8 mouse cellular contexts compared by ENCODE assay signal in the genomic region with DNA sequence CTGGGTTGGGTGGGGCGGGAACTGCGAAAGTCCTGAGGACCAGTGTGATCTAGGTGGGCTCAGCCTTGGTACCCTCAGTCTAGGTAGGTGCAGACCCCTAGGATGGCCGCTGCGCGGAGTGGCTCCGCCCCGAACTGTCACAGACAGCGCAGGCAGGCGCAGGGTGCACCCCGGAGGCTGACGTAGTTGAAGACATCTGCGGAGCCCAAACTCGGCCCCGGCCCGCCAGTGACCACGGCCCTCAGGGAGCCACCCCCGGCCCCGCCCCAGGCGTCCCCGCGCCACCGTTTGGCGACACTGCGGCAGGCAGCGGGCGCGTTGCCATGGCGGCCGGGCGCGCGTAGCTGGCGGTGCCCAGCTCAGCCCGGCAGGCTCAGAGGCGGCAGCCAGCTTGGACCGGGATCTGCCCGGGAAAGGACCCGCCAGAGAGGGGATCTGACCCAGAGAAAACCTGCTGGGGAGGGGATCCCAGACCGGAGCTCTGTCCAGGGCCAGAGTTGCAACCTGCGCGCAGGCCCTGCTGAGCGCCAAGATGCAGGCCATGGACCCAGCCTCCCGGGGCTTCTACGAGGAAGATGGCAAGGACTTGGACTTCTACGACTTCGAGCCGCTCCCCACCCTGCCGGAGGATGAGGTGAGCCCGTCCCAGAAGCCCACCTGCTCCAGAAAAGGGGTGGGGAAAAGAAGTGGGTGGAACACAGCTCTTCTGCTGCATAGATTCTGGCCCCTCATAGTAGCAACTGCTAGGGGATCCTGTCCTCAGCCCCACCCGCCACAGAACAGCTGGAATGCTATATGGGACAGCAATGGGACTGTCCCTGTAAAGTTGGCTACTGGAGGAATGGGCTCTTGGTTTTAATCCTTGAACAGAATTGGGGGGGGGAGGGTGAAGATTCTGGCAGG. TPM values are rescaled to one million over a fixed set of nuclear protein-coding genes. Genes with fewer than 3 reads are reported as not detected.
DNase-seq lines count a peak whose midpoint lies in the region; ATAC-seq and TF ChIP-seq lines count a peak whose summit lies in the region.
"Had no signal": no experiment of that assay in that cellular context is flagged by ENCODE, and none has a peak within 500 bp of the region (broad histone marks: within the 10 kb centered on the region; RNA-seq: fewer than 3 reads in every experiment).

Kndc1 (plus strand) TSS at position 42 of the 903 bp plus-strand sequence.

- H3K27ac ChIP-seq in embryonic facial prominence, embryonic 13.5 days: no peak within 1 kb of the TSS

- H3K4me1 ChIP-seq in G1E (ENCODE audit: insufficient read depth, low read depth, low read length): no peaks in the 10 kb centered on the region
- H3K4me1 ChIP-seq in embryonic facial prominence, embryonic 13.5 days: peaks cover 11% of the 10 kb centered on the region; the same call in 1 of the 2 replicates

- peaks cover 5% of the 10 kb centered on the region; the same call in 1 of the 2 replicates for H3K27me3 ChIP-seq in G1E (ENCODE audit: insufficient read depth, low read length)
- H3K27me3 ChIP-seq in embryonic facial prominence, embryonic 13.5 days: peaks cover 81% of the 10 kb centered on the region

- peak within 1 kb of the TSS; percentile 95 for H3K4me2 ChIP-seq in embryonic facial prominence, embryonic 13.5 days

- no peak for ATAC-seq in G1E (ENCODE audit: extremely low read depth, insufficient number of reproducible peaks, low FRiP score, poor library complexity, severe bottlenecking)
- no peak for ATAC-seq in embryonic facial prominence, embryonic 13.5 days (ENCODE audit: insufficient number of reproducible peaks, insufficient read depth, low FRiP score, low TSS enrichment, low read depth)

- under 1% methylated on average over 50 of the region's 50 CpGs for WGBS in embryonic facial prominence, embryonic 13.5 days

- H3K4me3 ChIP-seq in G1E (ENCODE audit: low read depth, low read length): peak within 1 kb of the TSS; percentile 7; the same call in 1 of the 2 replicates
- H3K4me3 ChIP-seq in embryonic facial prominence, embryonic 13.5 days: peak within 1 kb of the TSS; percentile 51
- H3K4me3 ChIP-seq: erythroblast, embryonic 14.5 days had no signal

- no peak for TF ChIP-seq CTCF in G1E (IDR thresholded peaks at IDR 0.05; ENCODE audit: low read depth, low read length)

- H3K9me3 ChIP-seq in G1E (replicated peaks): peaks cover 28% of the 10 kb centered on the region
- H3K9me3 ChIP-seq in embryonic facial prominence, embryonic 13.5 days: no peaks in the 10 kb centered on the region

- H3K36me3 ChIP-seq in G1E (replicated peaks): no peaks in the 10 kb centered on the region
- no peaks in the 10 kb centered on the region for H3K36me3 ChIP-seq in embryonic facial prominence, embryonic 13.5 days

- no peak for DNase-seq in G1E (ENCODE audit: low spot score)
- DNase-seq in adrenal gland, adult 2 months: peak; percentile 67
- DNase-seq in heart, postnatal 4 days: peak; percentile 47
- peak; percentile 53 to 82 for DNase-seq in left cerebral cortex, postnatal 10 days (ENCODE audit: extremely low spot score in 1 of 2, low spot score in 2 of 2)
- DNase-seq in neural tube, embryonic 10.5 days (ENCODE audit: extremely low spot score, low spot score): peak; percentile 44
- no peak for DNase-seq in spleen, postnatal 14 days (ENCODE audit: low spot score in 2 of 2)

- peak within 1 kb of the TSS; percentile 67 for H3K9ac ChIP-seq in embryonic facial prominence, embryonic 13.5 days

- intact Hi-C loops in left cerebral cortex, postnatal 10 days (cut with DNase I): no loop called here

RNA-seq across cellular contexts. Expression of gene Kndc1, which starts in this region (rescaled TPM):
- total RNA-seq in G1E (2014; fragmentation: Nextera tagmentation): not detected in 2 replicates
- total RNA-seq in G1E (2017): 0.12 and 0.38 TPM in 2 replicates
- not detected in 2 replicates for polyA plus RNA-seq in G1E (2012)
- total RNA-seq in adrenal gland, adult 2 months (2021): under 1 TPM; 0.59 to 0.66 TPM
- 0.53 and 0.54 TPM in 2 replicates for polyA plus RNA-seq in adrenal gland, adult 2 months (2012; rRNA removed)
- 0.11 and 0.15 TPM in 2 replicates for polyA plus RNA-seq in embryonic facial prominence, embryonic 13.5 days (2015; fragmentation: Nextera tagmentation; extraction: Ambion mirVana)
- under 1 TPM; 0.07 to 0.14 TPM for total RNA-seq in heart, postnatal 4 days (2021)
- 10 to 100 TPM; 37.6 to 42.2 TPM for total RNA-seq in left cerebral cortex, postnatal 10 days (2021)
- polyA plus RNA-seq: erythroblast, embryonic 14.5 days had no signal

Comparison
In these comparisons a context has a peak if more than half of its experiments do, and no peak if none do; other contexts are left out.
1. RNA of gene Kndc1 (total RNA-seq): 37.6 to 42.2 TPM in left cerebral cortex, postnatal 10 days; 0.59 to 0.66 TPM in adrenal gland, adult 2 months, 0.12 to 0.38 TPM in G1E and 0.07 to 0.14 TPM in heart, postnatal 4 days; every median in the first group is over 10 times any median in the second.
2. Peak in DNase-seq in adrenal gland, adult 2 months; RNA of the gene not detected or under 1 TPM.
3. Peak in DNase-seq in heart, postnatal 4 days; RNA of the gene not detected or under 1 TPM.
4. DNase-seq: peak in left cerebral cortex, postnatal 10 days (2 of 2) and neural tube, embryonic 10.5 days (single experiment); none in G1E (single experiment) and spleen, postnatal 14 days (0 of 2).